Mouse (Mus musculus) midbrain, embryonic 16.5 days (tissue): ENCODE measurements around the gene Sipa1l3. TPM values are rescaled to one million over a fixed set of nuclear protein-coding genes. Genes with fewer than 3 reads are reported as not detected.
A peak's percentile ranks its signal among the peaks of the same experiment; 100 is the strongest.

Experiments used
- ATAC-seq: fragments of 200-750 bp; cut with Nextera tagmentation; 2 replicates; pipeline ENCODE4 v1.8.0; 2017; ENCODE audit warnings: moderate TSS enrichment
- H3K27ac ChIP-seq: fragments of 300-500 bp; sonication (generic); 2 replicates; pipeline ENCODE4 v1.5.1; 2014; ENCODE audit warnings: mild to moderate bottlenecking, low read length, mixed read lengths
- H3K27me3 ChIP-seq: fragments of 300-500 bp; sonication (generic); 2 replicates; pipeline ENCODE4 v1.6.1; 2014; ENCODE audit warnings: low read depth, low read length, mixed read lengths; ENCODE audit not compliant: control insufficient read depth, insufficient read depth
- H3K36me3 ChIP-seq: fragments of 300-500 bp; sonication (generic); 2 replicates; pipeline ENCODE4 v1.6.1; 2014; ENCODE audit warnings: mild to moderate bottlenecking, low read length, moderate library complexity, mixed read lengths; ENCODE audit not compliant: control insufficient read depth, insufficient read depth
- H3K4me1 ChIP-seq: fragments of 300-500 bp; sonication (generic); 2 replicates; pipeline ENCODE4 v1.6.1; 2014; ENCODE audit warnings: mild to moderate bottlenecking, low read length, mixed read lengths; ENCODE audit not compliant: control insufficient read depth, insufficient read depth
- H3K4me2 ChIP-seq: fragments of 300-500 bp; sonication (generic); 2 replicates; pipeline ENCODE4 v1.6.1; 2014; ENCODE audit warnings: mild to moderate bottlenecking, low read length, mixed read lengths
- H3K4me3 ChIP-seq: fragments of 300-500 bp; sonication (generic); 2 replicates; pipeline ENCODE4 v1.5.1; 2014; ENCODE audit warnings: low read depth, mild to moderate bottlenecking, low read length, moderate library complexity, mixed read lengths
- H3K9ac ChIP-seq: fragments of 300-500 bp; sonication (generic); 2 replicates; pipeline ENCODE4 v1.6.1; 2014; ENCODE audit warnings: low read depth, low read length, mixed read lengths
- H3K9me3 ChIP-seq: fragments of 300-500 bp; sonication (generic); replicated peaks from 2 replicates; pipeline ENCODE4 v1.6.1; 2014; ENCODE audit warnings: mild to moderate bottlenecking, low read length, mixed read lengths; ENCODE audit not compliant: control insufficient read depth, poor library complexity, severe bottlenecking
- WGBS: fragments of 180-500 bp; shearing (Covaris S2); extraction: QIAGEN DNeasy Blood & Tissue Kit; methylation state at CpG from one replicate; pipeline ENCODE4 v1.1.7; 2014; 5-methylcytosine and 5-hydroxymethylcytosine counted together
- polyA plus RNA-seq: library from polyadenylated mRNA; unstranded; fragments of >200 nt; fragmentation: Nextera tagmentation; extraction: Ambion mirVana; gene quantifications from 2 replicates; pipeline ENCODE4 v1.2.1, GENCODE M21; 2015

Gene Sipa1l3
- 17.3 and 17.8 TPM in 2 replicates for polyA plus RNA-seq

DNA sequence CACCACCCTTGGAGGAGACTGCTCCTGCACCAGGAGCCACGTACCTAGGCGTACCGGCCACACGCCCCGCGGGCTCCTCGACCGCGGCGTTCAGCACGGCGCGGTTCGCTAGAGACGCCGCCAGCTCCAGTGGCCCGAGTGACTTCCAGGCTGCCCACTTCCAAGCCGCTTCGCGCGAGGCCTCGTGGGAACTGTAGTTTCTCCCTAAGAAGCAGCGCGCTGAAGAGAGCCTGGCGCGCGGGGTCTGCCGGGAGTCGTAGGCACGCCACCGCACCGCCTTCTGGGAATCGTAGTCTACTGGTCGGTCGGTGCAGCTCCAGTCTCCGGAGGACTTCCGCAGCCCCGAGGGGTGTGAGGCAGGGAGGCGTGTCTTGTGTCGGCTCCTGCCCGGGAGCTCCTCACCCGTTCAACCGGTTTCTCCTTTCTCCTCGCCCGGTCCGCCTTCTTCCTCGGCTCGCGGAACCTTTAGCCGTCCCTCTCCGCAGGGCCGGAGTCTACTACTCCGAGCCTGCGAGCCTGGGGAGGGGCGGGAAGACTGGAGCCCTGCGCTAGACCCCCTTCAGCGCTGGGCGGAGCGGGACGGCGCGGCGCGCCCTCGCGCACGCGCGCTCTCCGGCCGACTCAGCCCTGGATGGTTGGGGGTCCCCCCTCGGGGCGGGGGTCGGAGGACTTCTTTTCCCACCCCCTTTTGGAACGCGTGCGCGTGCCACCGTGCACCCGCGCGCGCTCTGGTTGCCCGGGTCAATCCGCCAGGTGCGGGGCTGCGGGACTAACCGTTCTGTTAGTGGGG is at the start of gene Sipa1l3:
Gene Sipa1l3, minus strand, starts transcription at position 221 of the 790 bp plus-strand sequence.
- Histone ChIP-seq H3K9me3 (no peaks in the 10 kb centered on the region), H3K9ac (peak within 1 kb of the TSS; percentile 90), H3K4me2 (peak within 1 kb of the TSS; percentile 83), H3K27me3 (no peaks in the 10 kb centered on the region), H3K4me1 (peaks cover 20% of the 10 kb centered on the region), H3K36me3 (no peaks in the 10 kb centered on the region), H3K27ac (peak within 1 kb of the TSS; percentile 88), H3K4me3 (peak within 1 kb of the TSS; percentile 93)
- ATAC-seq = peak; percentile 97
- WGBS = under 1% methylated on average over 87 of the region's 88 CpGs

DNA sequence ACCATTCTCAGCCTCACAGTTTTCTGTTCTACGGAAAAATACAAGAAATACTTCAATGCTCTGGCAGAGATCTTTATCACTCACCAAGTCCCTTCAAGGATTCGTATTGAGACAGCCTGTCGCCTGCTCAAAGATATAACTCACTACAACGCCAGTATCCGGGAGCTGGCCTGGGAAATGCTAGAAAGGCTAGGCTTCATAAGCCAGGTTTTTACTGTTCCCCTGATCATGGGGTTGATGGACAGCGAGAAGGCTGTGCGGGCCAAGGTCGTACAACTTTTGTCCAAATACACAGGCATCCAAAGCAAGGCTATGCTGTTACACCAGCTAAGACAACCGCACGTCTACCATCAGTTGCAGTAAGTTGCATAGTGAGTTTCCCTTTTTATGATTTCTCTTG is 44.6 kb upstream of the Sipa1l3 start:
- no peak overlapping the region for H3K4me3 ChIP-seq
- no peaks in the 10 kb centered on the region for H3K9me3 ChIP-seq
- no peaks in the 10 kb centered on the region for H3K36me3 ChIP-seq
- 92% methylated on average over 10 of the region's 10 CpGs for WGBS
- no peak overlapping the region for H3K4me2 ChIP-seq
- no peaks in the 10 kb centered on the region for H3K4me1 ChIP-seq
- no peaks in the 10 kb centered on the region for H3K27me3 ChIP-seq
- no peak for ATAC-seq
- no peak overlapping the region for H3K9ac ChIP-seq
- H3K27ac ChIP-seq = no peak overlapping the region

DNA sequence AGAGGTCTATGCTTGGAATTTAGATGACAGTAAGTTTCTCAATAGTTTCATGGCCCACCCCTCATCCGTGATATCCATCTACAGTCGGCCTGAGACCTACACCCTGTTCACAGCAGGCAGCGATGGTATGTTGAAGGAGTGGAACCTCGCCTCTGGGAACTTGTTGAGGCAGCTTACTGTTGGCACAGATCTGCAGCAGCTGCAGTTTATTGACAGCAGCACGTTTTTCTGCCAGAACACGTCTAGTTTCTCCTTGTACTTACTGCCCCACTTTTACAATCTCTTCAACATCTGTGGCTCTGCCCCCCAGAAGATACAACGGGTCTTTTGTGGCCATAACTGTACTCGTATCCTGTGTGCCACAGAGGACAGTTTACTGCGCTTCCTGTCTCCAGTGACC is 42.6 kb upstream of the Sipa1l3 start:
- Histone ChIP-seq H3K4me3 (no peak overlapping the region), H3K27me3 (no peaks in the 10 kb centered on the region), H3K9me3 (no peaks in the 10 kb centered on the region), H3K36me3 (no peaks in the 10 kb centered on the region), H3K4me1 (no peaks in the 10 kb centered on the region), H3K27ac (no peak overlapping the region), H3K9ac (no peak overlapping the region), H3K4me2 (no peak overlapping the region)
- no peak for ATAC-seq
- WGBS = 80% methylated on average over 9 of the region's 9 CpGs

DNA sequence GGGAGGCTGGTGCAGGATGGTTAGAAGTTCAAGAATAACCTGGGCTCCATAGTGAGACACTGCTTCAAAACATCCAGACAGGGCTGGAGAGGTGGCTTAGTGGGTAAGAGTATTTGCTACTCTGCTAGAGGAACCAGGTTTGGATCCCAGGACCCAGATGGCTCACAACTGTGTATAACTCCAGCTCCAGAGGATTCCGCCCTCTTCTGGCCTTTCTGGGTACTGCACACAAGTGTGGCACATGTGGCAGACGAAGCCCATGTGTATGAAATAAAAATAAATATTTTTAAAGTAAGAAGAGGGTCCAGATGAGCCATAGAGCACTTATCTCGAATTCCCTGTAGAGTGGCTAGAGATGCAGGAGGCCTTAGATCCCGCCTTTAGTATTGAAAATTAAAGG is 40.8 kb upstream of the Sipa1l3 start:
- H3K27me3 ChIP-seq = no peaks in the 10 kb centered on the region
- WGBS = 72% methylated on average over 4 of the region's 4 CpGs
- H3K36me3 ChIP-seq = no peaks in the 10 kb centered on the region
- no peak overlapping the region for H3K9ac ChIP-seq
- no peaks in the 10 kb centered on the region for H3K4me1 ChIP-seq
- no peak overlapping the region for H3K4me3 ChIP-seq
- ATAC-seq = no peak
- no peaks in the 10 kb centered on the region for H3K9me3 ChIP-seq
- H3K4me2 ChIP-seq = no peak overlapping the region
- H3K27ac ChIP-seq = no peak overlapping the region

DNA sequence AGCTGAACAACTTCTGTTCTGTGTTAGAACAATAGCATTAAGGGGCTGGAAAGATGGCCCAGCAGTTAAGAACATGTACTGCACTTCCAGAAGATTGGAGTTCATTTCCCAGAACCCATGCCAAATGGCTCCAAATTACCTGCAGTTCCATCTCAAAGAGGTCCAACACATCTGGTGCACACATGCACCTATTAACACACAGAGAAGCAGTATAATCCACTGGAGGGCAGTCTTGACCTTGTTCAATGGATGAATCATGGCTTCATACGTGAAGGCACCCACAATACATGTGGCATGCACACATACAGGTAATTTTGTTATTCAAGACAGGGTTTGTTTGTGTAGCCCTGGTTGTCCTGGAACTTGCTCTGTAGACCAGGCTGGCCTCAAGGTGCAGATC is 40.3 kb upstream of the Sipa1l3 start:
- Histone ChIP-seq H3K4me1 (no peaks in the 10 kb centered on the region), H3K9ac (no peak overlapping the region)

DNA sequence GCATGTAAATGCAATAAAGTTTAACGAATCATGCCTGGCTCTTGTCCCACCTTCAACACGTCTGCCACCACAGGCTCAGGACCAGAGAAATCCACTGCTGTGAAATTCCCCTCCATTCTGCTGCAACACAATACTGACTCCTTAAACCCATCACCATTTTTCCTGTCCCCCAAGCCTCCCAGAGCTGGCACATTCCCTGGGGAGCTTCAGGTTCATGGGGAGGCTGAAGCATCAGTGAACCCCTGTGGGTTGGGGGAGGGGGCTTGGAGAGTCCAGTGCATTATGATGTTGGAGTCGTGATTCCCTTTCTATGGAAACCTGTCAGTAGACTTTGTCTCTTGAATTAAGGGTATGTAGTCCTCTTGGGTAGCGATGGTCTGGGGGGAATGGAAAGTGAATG is 37.8 kb upstream of the Sipa1l3 start:
- Histone ChIP-seq H3K27ac (no peak overlapping the region), H3K4me1 (no peaks in the 10 kb centered on the region), H3K27me3 (no peaks in the 10 kb centered on the region), H3K4me3 (no peak overlapping the region), H3K4me2 (no peak overlapping the region), H3K9ac (no peak overlapping the region), H3K36me3 (no peaks in the 10 kb centered on the region), H3K9me3 (no peaks in the 10 kb centered on the region)
- WGBS = 81% methylated on average over 4 of the region's 4 CpGs
- no peak for ATAC-seq

More for the DNA sequence above, 40.3 kb upstream of the Sipa1l3 start:
- 83% methylated on average over 1 of the region's 1 CpGs for WGBS
- Histone ChIP-seq H3K4me2 (no peak overlapping the region), H3K36me3 (no peaks in the 10 kb centered on the region), H3K27ac (no peak overlapping the region), H3K4me3 (no peak overlapping the region), H3K9me3 (no peaks in the 10 kb centered on the region), H3K27me3 (no peaks in the 10 kb centered on the region)
- no peak for ATAC-seq

DNA sequence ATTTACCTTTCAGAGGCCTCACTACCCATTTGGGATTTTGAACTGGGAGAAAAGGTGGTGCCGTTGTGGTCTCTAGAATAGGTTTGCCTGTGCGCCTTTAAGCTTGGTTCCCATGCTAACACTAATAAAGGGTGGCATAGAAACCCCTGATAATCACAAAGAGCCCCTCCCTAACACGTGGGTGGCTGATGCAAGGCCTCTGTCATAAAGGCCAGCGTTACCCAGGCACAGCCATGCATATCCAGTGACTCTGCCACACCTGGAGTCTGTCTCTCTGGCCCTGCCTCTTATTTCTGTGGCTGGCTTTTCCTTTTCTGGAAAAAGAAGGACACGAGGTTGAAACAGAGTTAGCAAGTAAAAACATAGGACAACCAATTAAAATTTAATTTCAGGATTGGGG is 37.1 kb upstream of the Sipa1l3 start:
- Histone ChIP-seq H3K27ac (no peak overlapping the region), H3K27me3 (no peaks in the 10 kb centered on the region), H3K9me3 (no peaks in the 10 kb centered on the region), H3K9ac (no peak overlapping the region), H3K4me1 (no peaks in the 10 kb centered on the region), H3K36me3 (no peaks in the 10 kb centered on the region), H3K4me3 (no peak overlapping the region), H3K4me2 (no peak overlapping the region)
- ATAC-seq = no peak
- 79% methylated on average over 5 of the region's 5 CpGs for WGBS

DNA sequence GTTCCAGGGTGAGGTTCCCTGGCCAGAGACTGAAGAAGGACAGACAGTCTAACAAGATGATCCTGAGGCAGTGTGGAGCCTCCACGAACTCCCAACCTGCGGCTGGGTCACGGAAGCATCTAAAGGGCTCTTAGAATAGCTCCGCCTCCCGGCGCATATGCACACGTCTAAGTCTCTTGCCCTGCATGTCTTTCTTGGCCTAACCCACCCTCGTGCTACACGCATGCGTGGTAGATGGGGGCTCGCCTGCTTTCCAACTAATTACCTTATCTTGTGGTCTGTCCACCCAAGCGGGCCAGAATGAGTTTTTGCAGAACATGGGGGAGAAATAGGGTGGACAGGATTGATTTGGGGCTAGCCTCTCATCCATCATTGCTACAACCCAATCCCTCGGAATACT is 36.6 kb upstream of the Sipa1l3 start:
- 88% methylated on average over 13 of the region's 13 CpGs for WGBS
- Histone ChIP-seq H3K9me3 (no peaks in the 10 kb centered on the region), H3K27ac (no peak overlapping the region), H3K27me3 (no peaks in the 10 kb centered on the region), H3K4me1 (no peaks in the 10 kb centered on the region), H3K4me3 (no peak overlapping the region), H3K4me2 (no peak overlapping the region), H3K36me3 (no peaks in the 10 kb centered on the region), H3K9ac (no peak overlapping the region)
- ATAC-seq = no peak

DNA sequence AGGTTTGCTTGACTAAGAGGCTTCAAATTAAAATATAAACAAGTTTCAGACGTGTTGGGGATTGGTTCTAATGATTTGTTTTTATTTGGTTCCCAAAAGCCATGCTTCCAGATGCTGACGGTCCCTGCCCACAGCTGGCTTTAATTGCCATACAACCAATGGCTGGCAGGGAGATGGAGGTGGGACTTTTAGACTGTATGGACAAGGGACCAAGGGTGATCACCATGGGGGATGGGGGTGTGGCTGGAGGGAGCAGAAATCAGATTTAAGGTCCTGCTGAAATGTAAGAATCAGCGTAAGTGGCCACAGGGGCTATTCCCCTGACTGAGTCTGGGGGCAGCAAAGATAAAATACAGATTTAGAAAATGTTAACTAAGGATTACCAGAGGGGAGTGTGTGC is 32.2 kb upstream of the Sipa1l3 start:
- Histone ChIP-seq H3K27me3 (no peaks in the 10 kb centered on the region), H3K36me3 (no peaks in the 10 kb centered on the region), H3K27ac (no peak overlapping the region), H3K9me3 (no peaks in the 10 kb centered on the region), H3K4me3 (no peak overlapping the region), H3K4me2 (no peak overlapping the region), H3K9ac (no peak overlapping the region), H3K4me1 (no peaks in the 10 kb centered on the region)
- no peak for ATAC-seq
- 68% methylated on average over 3 of the region's 3 CpGs for WGBS
